Mouse (Mus musculus) layer of hippocampus, adult 2 months (tissue): Measurements from ENCODE around the gene Rab34. TPM values are rescaled to one million over a fixed set of nuclear protein-coding genes. Genes with fewer than 3 reads are reported as not detected.

Source experiments
- DNase-seq, 2 experiments: peaks; one replicate each; pipeline ENCODE4 v3.0.0; 2022; ENCODE audit warnings: low spot score in 2 of 2
- H3K27ac ChIP-seq: fragments of 200-600 bp; 2 replicates; pipeline ENCODE4 v1.8.1; 2022
- H3K4me3 ChIP-seq: fragments of 200-600 bp; 2 replicates; pipeline ENCODE4 v1.8.1; 2022; ENCODE audit warnings: mild to moderate bottlenecking
- CTCF ChIP-seq: fragments of 200-600 bp; conservative IDR thresholded peaks from 2 replicates; pipeline ENCODE4 v1.8.1; 2022; ENCODE audit warnings: antibody characterized with exemption, mild to moderate bottlenecking, moderate library complexity
- long read RNA-seq, 2 experiments: library from polyadenylated mRNA; stranded (forward); transcript quantifications; one replicate each; pipeline ENCODE4 v2.0.0; 2021; ENCODE audit warnings: borderline mapping rate in 2 of 2
- total RNA-seq, 2 experiments: library from RNA; stranded (reverse); gene quantifications; 2 replicates each; pipeline ENCODE4 v1.2.3; 2021

Rab34 gene
- total RNA-seq = 10 to 100 TPM; 33.3 TPM
- long read RNA-seq, experiment 1, transcript Rab34-203 (10 exons, 1,685 nt) = major isoform, 12 of 50 reads
- long read RNA-seq, experiment 1, partial matches to known transcripts = 25 of 50 reads
- long read RNA-seq, experiment 1, other reads (novel, unspliced or antisense) = 11 of 50 reads
- long read RNA-seq, experiment 2, transcript Rab34-203 (10 exons, 1,685 nt) = major isoform, 26 of 78 reads
- long read RNA-seq, experiment 2, partial matches to known transcripts = 36 of 78 reads
- long read RNA-seq, experiment 2, other reads (novel, unspliced or antisense) = 12 of 78 reads

DNA sequence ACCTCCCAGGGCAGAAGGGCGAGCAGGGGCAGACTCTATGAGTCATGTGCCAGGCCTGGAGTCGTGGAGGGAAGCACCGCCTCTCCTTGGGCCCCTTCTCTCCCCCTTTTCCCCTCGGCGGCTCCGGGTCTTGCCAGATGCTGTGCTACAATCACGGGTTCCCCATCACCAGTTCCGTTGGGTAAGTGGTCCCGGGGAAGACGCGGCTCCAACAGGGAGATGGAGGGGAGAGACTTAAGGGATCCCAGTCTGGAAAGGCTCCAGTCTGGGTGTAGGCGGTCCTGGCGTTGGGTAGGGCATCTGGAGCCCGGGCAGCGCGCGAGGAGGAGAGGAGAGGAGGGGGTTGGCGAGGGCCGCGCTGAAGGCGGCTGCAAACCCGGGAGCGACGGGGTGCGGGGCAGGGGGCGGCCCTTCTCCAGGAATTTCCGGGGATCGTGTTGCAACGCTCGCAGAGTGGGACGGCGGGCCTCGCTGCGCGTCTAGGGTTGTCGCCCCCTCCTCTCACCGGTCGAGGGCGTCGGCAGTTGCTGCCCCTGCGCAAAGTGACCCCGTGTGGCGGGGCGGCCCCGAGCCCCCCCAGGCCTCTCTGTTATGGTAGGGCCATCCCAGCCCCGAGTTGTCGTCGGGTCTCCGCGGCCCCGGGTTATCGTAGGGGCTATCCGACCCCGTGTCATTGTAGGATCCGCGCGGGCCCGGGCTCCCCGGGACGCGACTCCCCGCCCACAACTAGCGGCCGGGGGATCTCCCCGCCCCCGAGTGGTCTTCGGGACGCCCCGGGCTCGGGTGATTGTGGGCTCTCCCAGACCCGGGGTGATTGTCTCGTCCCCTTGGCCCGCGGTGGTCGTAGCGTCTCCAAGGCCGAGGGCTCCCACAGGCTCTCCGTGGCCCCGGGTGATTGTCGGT, at the start of gene Rab34:
Gene Rab34 (plus strand): TSS at position 100 of the 903 bp plus-strand sequence.
- peak; percentile 76 to 79 for DNase-seq
- TF ChIP-seq CTCF = no peak
- H3K27ac ChIP-seq = peak within 1 kb of the TSS; percentile 95
- peak within 1 kb of the TSS; percentile 79 for H3K4me3 ChIP-seq

DNA sequence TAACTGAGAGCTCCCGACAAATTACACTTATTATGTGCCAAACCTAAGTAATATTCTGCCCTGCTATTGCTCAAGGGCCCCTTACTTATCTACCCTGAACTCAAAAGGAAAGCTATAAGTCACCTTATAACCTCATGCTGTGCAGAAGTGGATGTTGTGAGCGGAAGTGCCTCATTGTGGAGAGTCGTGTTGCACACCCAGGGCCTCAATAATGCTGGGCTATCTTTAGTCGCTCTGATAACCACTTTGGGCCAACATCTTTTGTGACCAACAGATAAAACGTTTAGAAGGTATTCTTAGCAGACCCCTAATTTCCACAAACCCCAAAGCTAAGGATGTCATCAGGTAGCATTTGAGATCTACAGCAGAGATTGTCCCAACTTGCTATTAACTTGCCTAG, 47.6 kb upstream of the Rab34 start:
- no peak overlapping the region for H3K4me3 ChIP-seq
- no peak for DNase-seq
- TF ChIP-seq CTCF = no peak
- no peak overlapping the region for H3K27ac ChIP-seq

DNA sequence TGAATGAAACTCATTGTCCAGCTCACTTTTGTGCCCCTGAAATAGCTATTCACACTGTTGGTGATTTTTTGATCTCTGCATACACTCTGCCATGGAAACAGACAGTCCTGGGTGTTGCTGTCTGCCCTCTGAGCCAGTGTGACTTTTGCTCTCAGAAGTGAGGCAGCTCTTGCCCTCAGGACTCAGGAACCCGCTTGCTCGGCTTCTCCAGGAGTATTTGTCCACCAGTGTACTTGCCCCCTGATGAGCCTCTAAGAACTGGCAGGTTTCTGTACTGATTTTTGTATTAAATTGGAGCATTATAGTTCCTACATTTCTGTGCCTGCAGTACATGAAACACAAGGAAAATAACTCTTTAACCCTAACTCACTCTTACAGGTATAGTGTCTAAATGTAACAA, 44.7 kb upstream of the Rab34 start:
- DNase-seq = no peak
- Histone ChIP-seq H3K4me3 (no peak overlapping the region), H3K27ac (peak overlapping the region; percentile 53; the same call in 1 of the 2 replicates)
- no peak for TF ChIP-seq CTCF

DNA sequence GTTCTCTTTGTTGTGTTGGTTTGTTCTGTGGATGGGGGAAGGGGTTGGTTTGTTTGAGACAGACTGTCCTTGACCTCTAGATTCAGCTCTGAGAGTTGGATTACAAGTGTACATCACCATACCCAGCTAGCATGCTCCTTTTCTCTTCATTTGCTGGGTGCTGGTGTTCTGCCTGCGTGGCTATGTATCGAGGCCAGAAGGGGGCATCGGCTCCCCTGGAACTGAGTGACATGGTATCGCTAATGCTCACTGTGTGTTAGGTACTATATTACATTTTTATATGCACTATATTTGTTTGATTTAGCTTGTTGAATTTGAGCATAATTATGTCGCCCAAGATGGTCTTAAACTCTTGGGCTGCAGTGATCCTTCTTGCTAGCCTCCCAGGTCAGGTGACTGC, 42.1 kb upstream of the Rab34 start:
- Histone ChIP-seq H3K27ac (peak overlapping the region; percentile 51; the same call in 1 of the 2 replicates), H3K4me3 (no peak overlapping the region)
- DNase-seq = no peak
- TF ChIP-seq CTCF = peak; percentile 56

DNA sequence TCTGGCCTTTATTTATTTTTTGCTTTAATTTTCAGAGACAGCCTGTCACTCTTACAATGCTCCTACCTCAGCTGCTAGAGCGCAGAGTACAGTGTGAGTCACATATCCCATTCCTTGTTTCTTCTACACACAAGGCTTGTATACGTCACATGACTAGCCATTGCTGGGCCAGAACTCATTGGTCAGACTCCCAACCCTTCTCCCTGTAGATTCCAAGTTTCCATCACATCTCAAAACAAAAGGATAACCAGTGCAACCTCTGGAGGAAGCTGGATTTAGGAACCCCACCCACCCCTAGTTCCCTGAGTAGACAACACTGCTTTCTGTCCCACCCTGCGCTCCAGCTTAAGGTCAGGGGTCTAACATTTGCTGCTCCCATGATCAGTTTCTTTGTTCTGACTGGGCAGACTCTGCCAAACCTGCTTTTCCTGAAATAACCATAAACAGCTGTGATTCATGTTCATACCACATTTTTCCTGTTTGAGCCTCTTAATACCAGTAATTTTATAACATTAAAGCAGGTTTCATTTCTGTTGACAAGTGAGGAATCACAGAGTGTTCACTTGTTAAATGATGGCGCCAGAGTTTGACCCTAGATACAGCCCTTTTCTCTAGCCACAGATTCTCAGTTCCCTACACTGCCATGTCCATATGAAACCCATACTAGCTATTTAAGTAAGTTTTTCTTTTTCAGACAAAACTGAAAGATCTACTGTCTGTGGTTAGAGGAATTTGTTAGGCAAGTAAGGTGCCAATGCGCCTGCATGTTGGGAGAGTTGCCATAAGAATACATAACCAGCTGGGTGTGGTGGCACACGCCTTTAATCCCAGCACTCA, 41.3 kb upstream of the Rab34 start:
- TF ChIP-seq CTCF = no peak

DNA sequence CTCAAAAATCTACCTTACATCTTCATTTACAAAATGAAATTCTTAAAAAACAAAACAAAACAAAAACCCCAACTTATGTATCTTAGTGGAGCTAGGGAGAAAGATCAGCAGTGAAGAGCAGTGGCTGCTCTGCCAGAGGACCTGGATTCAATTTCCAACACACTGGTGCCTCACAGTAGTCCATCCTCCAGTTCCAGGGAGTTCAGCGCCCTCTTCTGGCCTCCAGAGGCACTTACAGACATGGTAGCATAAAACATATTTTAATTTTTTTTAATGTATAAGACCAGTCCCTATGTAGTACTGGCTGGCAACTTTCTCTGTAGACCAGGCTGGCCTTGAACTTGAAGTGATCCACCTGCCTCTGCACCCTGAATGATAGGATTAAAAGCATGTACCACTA, 37.1 kb upstream of the Rab34 start:
- TF ChIP-seq CTCF = peak; percentile 70
- DNase-seq = no peak
- Histone ChIP-seq H3K27ac (peak overlapping the region; percentile 86; the same call in 1 of the 2 replicates), H3K4me3 (no peak overlapping the region)

More for the DNA sequence above, 41.3 kb upstream of the Rab34 start:
- H3K4me3 ChIP-seq = no peak overlapping the region
- no peak for DNase-seq
- H3K27ac ChIP-seq = peak overlapping the region; percentile 51; the same call in 1 of the 2 replicates

DNA sequence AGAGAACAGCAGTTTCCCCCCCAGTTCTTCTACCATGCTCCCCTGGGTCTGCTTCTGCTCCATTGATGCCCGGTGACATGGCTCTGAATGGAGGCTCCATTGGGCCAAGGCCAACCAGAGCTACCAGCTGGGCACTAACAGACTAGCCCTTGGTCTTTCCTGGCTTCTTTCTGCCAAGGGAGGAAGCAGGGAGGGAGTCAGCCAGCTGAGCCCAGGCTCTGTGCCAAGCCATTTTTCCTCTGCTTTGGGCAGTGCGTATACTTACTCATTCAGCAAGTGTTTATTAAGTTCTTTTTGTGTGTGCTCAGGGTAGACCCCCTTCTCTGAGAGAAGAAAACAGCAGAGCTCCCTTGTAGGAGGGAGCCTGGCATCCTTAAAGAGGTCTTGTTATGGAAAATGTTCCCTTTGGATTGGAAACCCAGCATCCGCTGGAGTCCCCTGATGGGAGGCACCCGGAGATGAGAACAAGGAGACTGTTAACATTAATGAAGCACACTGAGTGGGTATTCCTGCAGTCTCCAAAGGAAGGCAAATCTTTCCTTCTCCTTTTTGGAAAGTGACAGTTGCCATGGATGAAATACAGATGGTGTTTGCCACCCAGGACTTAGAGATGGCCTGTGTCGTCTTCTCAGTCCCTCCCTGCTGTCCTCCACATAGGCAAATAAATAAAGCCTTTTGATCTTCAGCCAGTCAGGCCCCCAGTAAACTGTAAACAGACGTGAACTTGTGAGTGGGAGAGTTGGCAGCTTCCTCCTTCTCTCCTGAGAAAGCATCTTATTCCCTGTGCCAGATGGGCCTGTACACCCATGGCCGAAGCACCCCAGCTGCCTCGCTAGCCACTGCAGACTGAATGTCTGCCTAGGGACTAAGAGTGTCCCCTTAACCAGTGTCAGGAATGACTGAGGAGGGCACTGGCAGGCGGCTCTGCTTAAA, 35.7 kb upstream of the Rab34 start:
- DNase-seq = peak; percentile 77 to 91
- H3K27ac ChIP-seq = peak overlapping the region; percentile 86
- no peak overlapping the region for H3K4me3 ChIP-seq
- no peak for TF ChIP-seq CTCF

DNA sequence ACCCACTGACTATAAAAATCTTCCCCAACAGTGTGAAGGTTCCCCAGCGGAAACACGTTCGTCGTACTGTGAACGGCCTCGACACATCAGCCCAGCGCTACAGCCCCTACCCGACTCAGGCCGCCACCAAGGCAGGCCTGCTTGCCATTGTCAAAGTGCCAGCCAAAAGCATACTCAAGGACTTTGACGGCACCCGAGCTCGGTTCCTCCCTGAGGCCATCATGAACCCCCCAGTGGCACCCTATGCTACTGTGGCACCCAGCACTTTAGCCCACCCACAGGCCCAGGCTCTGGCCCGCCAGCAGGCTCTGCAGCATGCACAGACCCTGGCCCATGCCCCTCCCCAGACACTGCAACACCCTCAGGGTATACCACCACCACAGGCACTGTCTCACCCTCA, 34.5 kb upstream of the Rab34 start:
- TF ChIP-seq CTCF = no peak
- DNase-seq = no peak
- Histone ChIP-seq H3K27ac (peak overlapping the region; percentile 86), H3K4me3 (no peak overlapping the region)

DNA sequence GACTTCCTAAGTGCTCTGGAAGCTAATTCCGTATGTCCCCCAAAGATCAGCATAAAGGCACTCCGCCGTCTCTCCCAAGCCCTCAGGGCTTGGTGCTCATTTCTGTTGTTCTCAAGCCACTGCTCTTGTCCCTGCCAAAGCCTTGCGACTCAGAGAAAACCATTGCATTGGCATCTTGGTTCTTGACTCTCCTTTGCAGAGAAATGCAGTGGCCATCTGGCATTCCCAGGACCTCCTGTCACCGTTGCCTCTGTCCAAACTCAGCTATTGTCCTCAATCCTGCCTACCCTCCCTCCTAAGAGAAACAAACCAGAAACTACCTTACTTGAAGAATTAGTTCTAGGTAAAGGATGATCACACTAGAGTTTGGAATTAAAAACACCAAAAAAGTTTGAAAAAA, 32.6 kb upstream of the Rab34 start:
- Histone ChIP-seq H3K4me3 (no peak overlapping the region), H3K27ac (no peak overlapping the region)
- no peak for TF ChIP-seq CTCF
- no peak for DNase-seq

DNA sequence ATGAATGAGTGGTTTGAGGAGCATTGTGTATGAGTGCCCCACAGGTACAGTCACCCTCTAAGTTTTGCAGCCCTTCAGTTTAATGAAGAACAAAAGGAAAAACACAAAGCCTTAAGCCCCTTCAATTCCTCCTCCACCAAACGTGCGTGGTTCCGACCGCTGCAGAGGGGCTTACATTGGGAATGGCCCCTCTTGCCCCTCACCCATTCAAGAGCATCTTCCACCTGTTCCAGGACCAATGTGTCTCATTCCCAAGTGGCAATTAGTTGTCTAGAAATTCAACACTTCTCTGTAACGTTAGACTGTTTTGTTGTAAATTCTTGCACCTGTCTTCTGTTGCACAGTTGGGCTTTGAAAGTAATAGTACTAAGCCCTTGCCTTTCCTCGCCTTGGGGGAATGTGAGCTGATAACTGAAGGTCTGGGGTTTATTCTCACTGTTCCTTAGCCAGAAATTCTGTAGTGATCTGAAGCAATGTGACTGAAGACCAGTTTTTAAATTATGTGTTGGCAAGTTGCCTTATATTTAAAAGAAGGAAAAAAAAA, 32.0 kb upstream of the Rab34 start:
- Histone ChIP-seq H3K4me3 (no peak overlapping the region), H3K27ac (no peak overlapping the region)
- no peak for TF ChIP-seq CTCF
- DNase-seq = no peak

DNA sequence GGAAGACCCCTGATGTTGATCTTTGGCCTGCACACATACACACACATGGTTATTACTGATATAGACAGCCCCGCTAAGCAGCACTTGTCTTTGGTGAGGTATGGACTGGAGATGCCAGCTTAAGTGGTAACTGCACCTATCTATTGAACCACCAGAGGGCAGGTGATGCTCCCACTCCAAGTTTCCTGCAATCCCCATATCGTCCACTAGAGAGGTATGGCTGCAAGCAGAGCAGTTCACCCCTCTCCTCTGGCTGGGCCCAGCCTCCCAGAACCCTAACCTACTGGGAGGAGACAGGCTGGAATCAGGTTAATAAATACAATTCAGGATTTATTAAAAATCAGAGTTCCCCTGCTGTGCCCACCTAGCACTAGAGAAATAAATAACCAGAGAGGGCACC, 29.1 kb upstream of the Rab34 start:
- H3K4me3 ChIP-seq = no peak overlapping the region
- H3K27ac ChIP-seq = no peak overlapping the region
- peak; percentile 99; the same call in 1 of the 2 replicates for TF ChIP-seq CTCF
- peak; percentile 81 to 84 for DNase-seq
